Mouse (Mus musculus): ENCODE results near the gene Cept1.

- TF ChIP-seq HCFC1 (IDR thresholded peaks at IDR 0.05; ENCODE audit: low read depth, low read length) (no peak), POLR2A (IDR thresholded peaks at IDR 0.05; ENCODE audit: control insufficient read depth in 1 of 2, insufficient read depth in 1 of 2, low read depth in 1 of 2, low read length in 2 of 2, poor library complexity in 1 of 2) (no peak), TAL1 (IDR thresholded peaks at IDR 0.05; ENCODE audit: low read length) (peak; percentile 75), MXI1 (IDR thresholded peaks at IDR 0.05; ENCODE audit: low read depth, low read length) (no peak)
Measured at GRCm38 (mm10) chr3:106533277-106533676, 14.3 kb downstream of the Cept1 start.

Measured in MEL (cell line).